8 mouse cellular contexts compared by ENCODE assay signal in the genomic region with DNA sequence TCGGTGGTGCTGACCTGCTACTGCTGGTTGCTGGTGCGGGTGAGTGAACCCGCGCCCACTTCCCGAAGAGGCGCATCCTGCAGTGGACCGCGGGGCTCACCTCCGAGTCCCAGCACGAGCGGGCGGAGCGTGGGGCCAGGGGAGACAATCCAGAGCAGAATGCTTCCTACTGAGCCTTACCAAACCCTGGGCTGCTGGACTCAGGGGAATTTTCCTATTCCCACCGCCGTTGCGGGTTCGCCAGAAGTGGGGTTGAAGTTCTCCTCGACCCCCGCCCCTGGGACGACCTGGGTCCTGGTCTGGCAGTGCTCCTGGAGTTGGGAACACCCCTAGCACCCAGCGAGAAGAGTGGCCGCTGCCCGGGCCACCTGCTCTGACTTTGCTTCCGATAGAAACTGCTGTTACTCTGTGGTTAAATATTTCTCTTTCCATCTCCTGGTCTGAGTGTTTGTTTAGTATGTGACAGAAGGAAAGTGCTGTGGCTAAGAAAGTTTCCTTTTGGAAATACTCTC. TPM values are rescaled to one million over a fixed set of nuclear protein-coding genes. Genes with fewer than 3 reads are reported as not detected.
DNase-seq lines count a peak whose midpoint lies in the region; ATAC-seq and TF ChIP-seq lines count a peak whose summit lies in the region.

No protein-coding gene starts in this region.

- DNase-seq in lung, embryonic 14.5 days = no peak
- DNase-seq in lung, postnatal 14 days = no peak
- DNase-seq in forebrain, embryonic 10.5 days (ENCODE audit: extremely low spot score, low spot score) = no peak
- no peak for DNase-seq in limb, embryonic 14.5 days (ENCODE audit: low spot score)
- no peak for DNase-seq in layer of hippocampus, adult 9-10 months (ENCODE audit: low spot score)
- DNase-seq in ovary, postnatal 36 days (ENCODE audit: low spot score) = no peak

- TF ChIP-seq CTCF in lung, embryonic 14.5 days (IDR thresholded peaks at IDR 0.05; ENCODE audit: low read depth) = no peak
- no peak for TF ChIP-seq CTCF in small intestine, adult 2 months (IDR thresholded peaks at IDR 0.05; ENCODE audit: extremely low read depth, insufficient read length, insufficient replicate concordance, low read depth, low read length)

- 0% methylated on average over 24 of the region's 24 CpGs for WGBS in lung, embryonic 14.5 days
- under 1% methylated on average over 24 of the region's 24 CpGs for WGBS in forebrain, embryonic 10.5 days
- 4% methylated on average over 23 of the region's 24 CpGs for WGBS in limb, embryonic 14.5 days
- under 1% methylated on average over 24 of the region's 24 CpGs for WGBS in small intestine, adult 2 months

- peak; percentile 84 for ATAC-seq in lung, embryonic 14.5 days (ENCODE audit: insufficient read depth)
- peak; percentile 51 for ATAC-seq in limb, embryonic 14.5 days (ENCODE audit: low FRiP score, low read depth)
- ATAC-seq in activated CD4-positive, CD25-positive, alpha-beta regulatory T cell, adult 4 months = no peak

- H3K36me3 ChIP-seq in lung, embryonic 14.5 days (ENCODE audit: insufficient read depth) = no peaks in the 10 kb centered on the region
- no peaks in the 10 kb centered on the region for H3K36me3 ChIP-seq in forebrain, embryonic 10.5 days (replicated peaks)
- no peaks in the 10 kb centered on the region for H3K36me3 ChIP-seq in limb, embryonic 14.5 days (ENCODE audit: control insufficient read depth, insufficient read depth, low read length)
- no peaks in the 10 kb centered on the region for H3K36me3 ChIP-seq in small intestine, adult 2 months (ENCODE audit: control insufficient read depth, insufficient read depth, low read length)

- H3K27ac ChIP-seq in lung, embryonic 14.5 days (ENCODE audit: low read depth) = no peak overlapping the region
- H3K27ac ChIP-seq in forebrain, embryonic 10.5 days = peak overlapping the region; percentile 86
- no peak overlapping the region for H3K27ac ChIP-seq in limb, embryonic 14.5 days (replicated peaks; ENCODE audit: low read depth, low read length)
- H3K27ac ChIP-seq in small intestine, adult 2 months (ENCODE audit: insufficient read depth, low read depth, low read length) = no peak overlapping the region

- H3K27me3 ChIP-seq in lung, embryonic 14.5 days (ENCODE audit: insufficient read depth, low read length) = peaks cover 6% of the 10 kb centered on the region
- H3K27me3 ChIP-seq in forebrain, embryonic 10.5 days (ENCODE audit: poor library complexity, severe bottlenecking) = peaks cover 50% of the 10 kb centered on the region
- peaks cover 11% of the 10 kb centered on the region; the same call in 1 of the 2 replicates for H3K27me3 ChIP-seq in limb, embryonic 14.5 days (ENCODE audit: control insufficient read depth, insufficient read depth, low read length)
- H3K27me3 ChIP-seq in small intestine, adult 2 months (ENCODE audit: control insufficient read depth, insufficient read depth, low read length) = peaks cover 10% of the 10 kb centered on the region

- peak overlapping the region; percentile 57 for H3K4me3 ChIP-seq in lung, embryonic 14.5 days (ENCODE audit: low read depth, low read length)
- H3K4me3 ChIP-seq in forebrain, embryonic 10.5 days = peak overlapping the region; percentile 68
- peak overlapping the region; percentile 54 for H3K4me3 ChIP-seq in limb, embryonic 14.5 days (replicated peaks; ENCODE audit: low read length)
- peak overlapping the region; percentile 71 for H3K4me3 ChIP-seq in small intestine, adult 2 months (ENCODE audit: low read depth, low read length)

- peak overlapping the region; percentile 67 for H3K9ac ChIP-seq in lung, embryonic 14.5 days
- H3K9ac ChIP-seq in limb, embryonic 14.5 days (ENCODE audit: low read depth, low read length, severe bottlenecking) = peak overlapping the region; percentile 70

- H3K4me1 ChIP-seq in lung, embryonic 14.5 days (ENCODE audit: insufficient read depth) = no peaks in the 10 kb centered on the region
- peaks cover 13% of the 10 kb centered on the region for H3K4me1 ChIP-seq in forebrain, embryonic 10.5 days
- H3K4me1 ChIP-seq in limb, embryonic 14.5 days (ENCODE audit: control insufficient read depth, insufficient read depth, low read length) = no peaks in the 10 kb centered on the region; the same call in 1 of the 2 replicates
- H3K4me1 ChIP-seq in small intestine, adult 2 months (ENCODE audit: control insufficient read depth, insufficient read depth, insufficient read length, low read length) = peaks cover 8% of the 10 kb centered on the region

- no peak for TF ChIP-seq POLR2A in limb, embryonic 14.5 days (IDR thresholded peaks at IDR 0.05; ENCODE audit: borderline replicate concordance, extremely low read depth, insufficient read depth, insufficient read length)
- TF ChIP-seq POLR2A in small intestine, adult 2 months (IDR thresholded peaks at IDR 0.05; ENCODE audit: low read depth, low read length) = no peak

- H3K9me3 ChIP-seq in lung, embryonic 14.5 days (ENCODE audit: low read depth, low read length) = no peaks in the 10 kb centered on the region
- H3K9me3 ChIP-seq in forebrain, embryonic 10.5 days = no peaks in the 10 kb centered on the region
- H3K9me3 ChIP-seq in limb, embryonic 14.5 days (ENCODE audit: control insufficient read depth, low read length) = no peaks in the 10 kb centered on the region

- peak overlapping the region; percentile 90 for H3K4me2 ChIP-seq in lung, embryonic 14.5 days
- peak overlapping the region; percentile 70 for H3K4me2 ChIP-seq in limb, embryonic 14.5 days (replicated peaks; ENCODE audit: low read depth, low read length, severe bottlenecking)

RNA-seq across cellular contexts. Expression of gene Vipr2, which starts 0.4 kb away (rescaled TPM):
- polyA plus RNA-seq in lung, embryonic 14.5 days (2014; fragmentation: Nextera tagmentation; extraction: Ambion mirVana) = 4.8 and 5.5 TPM in 2 replicates
- 2.9 and 3.2 TPM in 2 replicates for polyA plus RNA-seq in forebrain, embryonic 10.5 days (2016; fragmentation: Nextera tagmentation; extraction: Ambion mirVana)
- polyA plus RNA-seq in limb, embryonic 14.5 days (2012; rRNA removed) = 5.6 and 6.3 TPM in 2 replicates
- 2.9 and 3.2 TPM in 2 replicates for polyA plus RNA-seq in limb, embryonic 14.5 days (2014; fragmentation: Nextera tagmentation; extraction: Ambion mirVana)
- 1.9 and 3.4 TPM in 2 replicates for polyA plus RNA-seq in small intestine, adult 2 months (2012; rRNA removed)
- polyA plus RNA-seq in activated CD4-positive, CD25-positive, alpha-beta regulatory T cell, adult 4 months (2017; shearing (Covaris generic)) = under 1 TPM; 0.50 to 0.99 TPM

RNA-seq across cellular contexts. Expression of gene Zfp386, which starts 30.4 kb away (rescaled TPM):
- polyA plus RNA-seq in lung, embryonic 14.5 days (2014; fragmentation: Nextera tagmentation; extraction: Ambion mirVana) = 44.6 and 46.4 TPM in 2 replicates
- polyA plus RNA-seq in forebrain, embryonic 10.5 days (2016; fragmentation: Nextera tagmentation; extraction: Ambion mirVana) = 60.6 and 62.0 TPM in 2 replicates
- polyA plus RNA-seq in limb, embryonic 14.5 days (2012; rRNA removed) = 25.1 and 29.9 TPM in 2 replicates
- polyA plus RNA-seq in limb, embryonic 14.5 days (2014; fragmentation: Nextera tagmentation; extraction: Ambion mirVana) = 44.1 and 44.4 TPM in 2 replicates
- polyA plus RNA-seq in small intestine, adult 2 months (2012; rRNA removed) = 1.4 TPM in 2 replicates
- 10 to 100 TPM; 52.8 to 59.0 TPM for polyA plus RNA-seq in activated CD4-positive, CD25-positive, alpha-beta regulatory T cell, adult 4 months (2017; shearing (Covaris generic))

Comparison
In these comparisons a context has a peak if more than half of its experiments do, and no peak if none do; other contexts are left out.
1. RNA of gene Zfp386, which starts 30.4 kb away (polyA plus RNA-seq): 60.6 to 62.0 TPM in forebrain, embryonic 10.5 days, 52.8 to 59.0 TPM in activated CD4-positive, CD25-positive, alpha-beta regulatory T cell, adult 4 months, 44.6 to 46.4 TPM in lung, embryonic 14.5 days and 25.1 to 44.4 TPM in limb, embryonic 14.5 days; 1.4 TPM in small intestine, adult 2 months; every median in the first group is over 10 times any median in the second.
2. Peak in every context shown above with its lines, with median percentiles within 50 percentile points of each other: H3K4me3 ChIP-seq.